Mouse (Mus musculus) megakaryocyte, adult 5-6 weeks (primary cell): ENCODE measurements around the gene Plek. TPM values are rescaled to one million over a fixed set of nuclear protein-coding genes. Genes with fewer than 3 reads are reported as not detected.
A peak's percentile ranks its signal among the peaks of the same experiment; 100 is the strongest.
"Not testable (repeated sequence)": the region's sequence is repeated elsewhere in the genome, so short reads cannot be mapped to it uniquely, and the experiment has no call there.

Experiments used
- ATAC-seq: 2 replicates; pipeline ENCODE4 v1.8.0; 2016; ENCODE audit warnings: mild to moderate bottlenecking, inconsistent platforms; ENCODE audit not compliant: poor library complexity, severe bottlenecking
- total RNA-seq, 2 experiments: library from RNA; stranded (forward) in 1 of 2; stranded (reverse) in 1 of 2; fragments of 153-499, 151-499 nt in 1 of 2; fragments of 221-1000, 200-1000 nt in 1 of 2; gene quantifications; 2 replicates each; pipeline versions ENCODE4 v1.2.3 to v1.2.4; 2015 to 2017

Gene Plek
- total RNA-seq (2015) (117 and 124 TPM in 2 replicates), total RNA-seq (2017) (132 and 133 TPM in 2 replicates)

DNA sequence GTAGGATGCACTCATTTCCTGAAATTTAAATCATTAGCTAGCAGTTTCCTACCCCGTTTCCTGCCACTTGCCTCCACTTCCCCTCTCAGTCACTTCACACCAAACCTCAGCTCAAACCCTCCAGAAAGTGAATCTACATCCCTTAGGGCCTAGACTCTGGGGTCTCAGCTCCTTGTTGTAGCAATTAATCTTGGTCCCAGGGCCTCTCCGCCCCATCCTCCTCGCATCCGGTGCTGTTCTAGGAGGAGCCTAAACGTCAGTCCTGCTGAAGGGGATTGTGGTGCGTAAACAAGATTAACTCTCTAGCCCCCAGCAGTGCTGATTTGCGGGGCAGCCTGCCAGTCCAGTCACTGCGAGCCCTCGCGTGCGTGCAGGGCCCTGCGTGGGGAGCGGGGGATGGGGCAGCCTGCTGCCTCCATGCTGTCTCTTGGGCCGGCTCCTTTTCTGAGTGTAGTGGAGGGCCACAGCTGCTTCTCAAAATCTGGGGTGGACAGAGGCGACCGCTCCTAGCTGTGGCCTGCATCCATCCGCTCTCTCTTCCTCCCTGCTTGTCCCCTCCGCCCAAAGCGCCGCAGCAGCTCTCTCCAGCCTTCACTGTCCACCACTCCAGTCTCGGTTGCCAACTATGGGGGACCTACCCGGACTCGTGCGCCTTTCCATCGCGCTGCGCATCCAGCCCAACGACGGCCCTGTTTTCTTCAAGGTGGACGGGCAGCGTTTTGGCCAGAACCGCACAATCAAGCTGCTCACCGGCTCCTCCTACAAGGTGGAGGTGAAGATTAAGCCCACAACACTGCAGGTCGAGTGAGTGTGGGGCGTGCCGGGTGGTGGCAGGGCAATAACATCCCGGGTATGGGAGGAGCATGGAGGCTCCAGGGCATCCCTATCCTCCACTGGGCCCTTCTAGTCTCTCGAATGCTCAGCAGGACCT lies at the start of gene Plek, which contains the start of gene Cnrip1:
Plek (minus strand) TSS at position 837 of the 931 bp plus-strand sequence.
Cnrip1 (plus strand) TSS at position 42 of the 931 bp plus-strand sequence.
- ATAC-seq, result peak; percentile 63

DNA sequence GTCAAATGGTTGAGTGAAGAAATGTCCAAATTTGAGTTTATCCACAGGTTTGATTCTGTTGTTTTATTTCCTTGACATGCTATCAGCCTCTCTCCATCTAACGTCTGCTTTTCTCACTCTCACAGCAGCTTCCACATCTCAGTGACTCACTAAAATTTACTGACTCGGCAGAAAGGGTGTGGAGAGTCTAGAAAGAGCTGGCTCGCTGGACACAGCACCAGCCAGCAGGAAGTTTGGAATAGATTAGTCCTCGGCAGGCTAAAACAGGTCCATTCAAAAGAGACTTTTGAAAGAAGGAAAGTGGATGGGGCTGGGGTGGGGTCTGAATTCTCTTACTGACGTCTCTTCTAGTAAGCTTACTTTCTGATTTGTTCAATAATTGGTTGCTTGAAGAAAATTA lies 33.9 kb upstream of the Plek start:
- no peak for ATAC-seq

GRCm38 (mm10) chr11:17083866-17084265 lies 31.7 kb upstream of the Plek start:
- no peak for ATAC-seq

DNA sequence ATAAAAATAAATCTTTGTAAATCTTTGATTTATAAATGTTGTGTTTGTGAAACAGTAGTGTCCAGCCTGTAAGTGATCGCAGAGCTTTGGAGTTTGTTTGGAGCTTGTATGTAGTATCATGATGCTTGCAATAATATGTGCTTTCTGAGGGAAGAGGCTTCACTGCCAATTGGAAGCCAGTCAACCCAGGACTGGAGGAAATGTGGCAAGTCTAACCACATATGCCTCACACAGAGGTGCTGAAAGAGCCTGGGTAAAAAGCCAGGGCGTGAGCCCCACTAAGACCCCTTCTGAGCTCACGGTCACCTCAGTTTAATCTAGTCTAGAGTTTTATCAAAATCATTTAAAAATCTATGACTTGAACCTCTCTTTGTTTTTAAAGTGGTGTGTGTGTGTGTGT lies 31.3 kb upstream of the Plek start:
- ATAC-seq, result no peak

DNA sequence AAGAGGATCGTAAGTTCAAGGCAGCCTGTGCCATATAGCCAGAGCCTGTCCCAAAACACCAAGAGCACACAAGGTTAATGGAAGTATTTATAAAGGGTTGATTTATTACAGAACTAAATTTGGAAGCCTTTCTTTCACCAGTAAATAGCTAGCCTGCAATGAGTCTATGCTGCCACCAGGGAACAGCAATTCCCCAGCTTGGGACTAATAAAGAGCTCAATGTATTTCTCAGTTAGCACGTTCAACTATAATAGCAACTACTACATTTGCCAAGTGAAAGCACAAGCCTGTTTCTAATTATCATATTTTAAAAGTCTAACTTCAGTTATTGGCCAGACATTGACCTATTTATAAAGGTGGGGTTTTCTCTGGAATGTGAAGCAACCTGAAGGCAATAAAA lies 30.8 kb upstream of the Plek start:
- peak; percentile 52 for ATAC-seq

GRCm38 (mm10) chr11:17082086-17082485 lies 29.9 kb upstream of the Plek start:
- ATAC-seq, result no peak

DNA sequence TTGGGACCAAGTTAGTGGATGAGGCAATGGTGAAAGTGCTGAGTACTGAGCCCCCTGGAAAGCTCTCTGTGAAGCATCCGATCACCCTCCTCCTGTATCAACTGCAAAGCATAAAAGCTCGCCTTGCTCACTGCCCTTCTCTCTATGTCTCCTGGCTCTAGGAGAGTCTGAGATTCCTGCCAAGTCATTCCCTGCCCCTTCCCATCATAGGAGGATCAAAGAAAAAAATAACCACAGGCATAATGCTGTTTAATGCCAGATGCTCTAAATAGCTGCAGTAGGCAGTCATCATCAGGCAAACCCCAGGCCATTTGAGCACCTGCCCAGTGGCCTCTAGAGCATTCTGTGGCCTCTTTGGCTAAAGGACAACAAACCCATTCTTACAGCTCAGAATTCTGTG lies 23.5 kb upstream of the Plek start:
- ATAC-seq, result no peak

DNA sequence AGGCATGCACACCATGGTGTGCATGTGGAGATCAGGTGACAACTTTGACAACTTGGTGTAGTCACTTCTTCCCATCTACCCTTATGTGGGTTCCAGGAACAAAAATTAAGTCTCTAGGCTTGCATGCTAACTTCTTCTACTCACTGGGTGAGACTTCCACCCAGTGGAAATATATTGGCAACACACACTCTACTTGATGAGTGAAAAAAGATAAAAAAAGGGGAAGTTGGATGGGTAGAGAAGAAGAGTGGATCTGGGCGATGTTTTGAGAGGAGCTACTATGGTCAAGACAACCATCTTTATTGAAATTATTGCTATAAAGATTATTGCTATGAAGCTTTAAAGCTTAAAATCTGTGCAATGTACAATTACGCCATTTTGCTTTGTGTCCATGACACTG lies 17.2 kb upstream of the Plek start:
- 0 out of 2 replicates have a peak, but pooled peaks have one; percentile 18 for ATAC-seq

DNA sequence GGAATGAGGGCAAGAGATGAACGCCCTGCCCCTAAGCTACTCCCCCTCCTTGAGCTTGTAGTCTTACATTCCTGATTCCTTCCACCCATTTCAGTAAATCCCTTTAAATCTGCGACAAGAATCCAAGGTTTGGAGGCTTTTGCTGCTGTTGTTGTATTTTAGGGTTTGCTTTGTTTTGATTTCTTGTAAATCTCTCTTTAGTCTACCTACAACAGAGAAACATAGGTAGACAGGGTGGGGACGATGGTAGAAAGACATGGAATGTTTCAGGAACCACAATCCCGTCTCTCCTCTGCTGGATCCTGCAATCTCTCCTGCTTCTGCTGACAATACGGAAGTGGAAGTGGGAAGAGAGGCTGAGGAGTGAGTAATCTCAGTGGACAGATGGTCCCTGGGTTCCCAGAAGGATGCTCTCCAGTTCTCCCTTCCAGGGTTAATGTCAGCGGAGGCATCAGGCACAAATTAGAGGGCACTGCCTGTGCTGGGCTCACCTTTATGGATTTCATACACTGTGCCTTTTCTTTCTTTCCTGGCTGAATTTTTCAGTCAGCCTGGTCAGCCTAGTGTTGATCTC lies 382 bp upstream of the Plek start:
- ATAC-seq, result no peak

DNA sequence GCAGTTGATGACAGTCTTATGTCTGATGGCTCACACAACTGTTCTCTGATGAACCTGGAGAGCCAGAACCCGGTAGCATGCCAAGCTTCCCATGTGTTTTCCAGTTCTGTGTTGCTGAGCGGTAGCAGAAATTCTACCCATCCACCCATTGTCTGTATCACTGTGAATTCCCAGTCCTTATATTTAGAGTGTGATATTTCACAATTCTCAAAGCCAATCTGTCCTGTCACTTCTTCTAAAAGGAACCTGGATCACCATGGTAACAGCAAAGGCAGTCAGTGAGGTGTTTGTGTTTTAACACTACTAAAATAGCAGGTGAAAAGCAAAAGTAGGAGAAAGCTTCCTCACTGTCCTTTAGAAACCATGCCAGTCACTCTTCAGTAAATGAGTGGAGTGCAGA lies 6.4 kb downstream of the Plek start:
- no peak for ATAC-seq

- ATAC-seq, result 0 out of 2 replicates have a peak, but pooled peaks have one; percentile 28
Measured at GRCm38 (mm10) chr11:17023984-17024383, 28.2 kb downstream of the Plek start.

- ATAC-seq, result no peak
Measured at GRCm38 (mm10) chr11:17023206-17023605, 29.0 kb downstream of the Plek start.

DNA sequence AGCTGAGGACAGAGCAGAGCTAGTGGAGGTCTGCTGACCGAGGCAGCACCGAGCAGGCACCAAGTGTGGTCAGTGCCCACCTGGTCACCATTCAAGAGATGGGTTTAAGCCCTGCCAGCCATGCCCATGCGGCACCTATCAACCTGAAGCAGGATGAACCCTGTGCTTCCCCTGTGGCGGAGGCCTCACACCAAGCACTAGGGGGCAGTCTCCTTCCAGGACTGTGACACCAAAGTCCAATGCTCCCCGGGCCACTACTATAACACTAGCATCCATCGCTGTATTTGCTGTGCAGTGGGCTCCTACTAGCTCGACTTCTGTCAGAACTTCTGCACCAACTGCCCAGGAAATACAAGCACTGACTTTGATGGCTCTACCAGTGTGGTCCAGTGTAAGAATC lies 32.9 kb downstream of the Plek start:
- ATAC-seq, result peak; percentile 71

GRCm38 (mm10) chr11:17012948-17013347 lies 39.2 kb downstream of the Plek start:
- peak; percentile 51 for ATAC-seq

DNA sequence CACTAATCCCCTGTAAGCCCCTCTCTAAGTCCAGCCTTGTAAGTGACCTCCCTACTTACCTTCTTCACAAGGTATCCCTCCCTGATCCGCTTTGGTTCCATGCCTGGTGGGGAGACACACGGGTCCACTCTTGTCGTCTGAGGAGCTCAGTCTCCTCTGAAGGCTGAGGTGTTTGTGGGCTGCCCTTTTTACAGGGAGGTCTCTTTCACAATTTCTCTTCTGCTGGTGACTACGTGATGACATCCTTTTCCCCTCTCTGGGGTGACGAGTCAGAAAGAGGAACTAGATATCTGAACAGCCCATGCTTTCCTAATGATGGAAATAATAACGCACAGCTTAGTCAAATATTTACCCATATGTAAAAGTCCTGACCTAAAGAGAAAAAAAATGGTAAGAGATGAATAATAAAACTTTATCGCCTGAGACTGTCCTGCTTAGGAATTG lies 43.7 kb downstream of the Plek start:
- peak; percentile 80 for ATAC-seq

DNA sequence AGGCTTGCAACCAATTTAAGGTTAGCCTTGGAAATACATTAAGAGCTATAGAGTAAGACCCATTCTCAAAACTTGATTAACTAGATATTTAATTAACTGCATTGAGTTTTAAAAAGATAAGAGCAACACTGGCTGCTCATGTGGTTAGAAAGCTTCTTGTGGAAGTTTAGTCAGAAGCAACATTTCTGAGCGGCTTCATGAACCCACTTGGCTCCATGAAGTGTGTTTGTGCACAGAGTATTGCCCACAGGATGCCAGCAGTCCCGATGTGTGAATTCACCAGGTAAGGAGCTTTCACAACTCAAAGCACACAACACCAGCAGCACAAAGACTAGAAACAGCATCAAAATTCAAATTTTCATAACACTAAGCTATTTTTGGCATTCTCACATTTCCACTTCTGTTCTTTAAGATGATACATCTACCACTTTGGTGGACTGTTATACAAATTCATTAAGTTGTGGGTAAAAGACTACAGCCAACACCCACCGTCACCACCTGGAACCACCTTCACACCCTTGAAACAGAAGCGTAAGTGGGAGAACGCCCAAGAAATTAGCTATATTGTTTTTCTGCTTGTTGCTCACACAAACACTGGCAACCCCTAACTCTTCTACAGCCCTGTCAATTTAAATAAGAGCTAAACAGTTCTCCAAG lies 44.5 kb downstream of the Plek start:
- ATAC-seq, result no peak

GRCm38 (mm10) chr11:17006526-17006925 lies 45.7 kb downstream of the Plek start:
- ATAC-seq, result not testable (repeated sequence)

DNA sequence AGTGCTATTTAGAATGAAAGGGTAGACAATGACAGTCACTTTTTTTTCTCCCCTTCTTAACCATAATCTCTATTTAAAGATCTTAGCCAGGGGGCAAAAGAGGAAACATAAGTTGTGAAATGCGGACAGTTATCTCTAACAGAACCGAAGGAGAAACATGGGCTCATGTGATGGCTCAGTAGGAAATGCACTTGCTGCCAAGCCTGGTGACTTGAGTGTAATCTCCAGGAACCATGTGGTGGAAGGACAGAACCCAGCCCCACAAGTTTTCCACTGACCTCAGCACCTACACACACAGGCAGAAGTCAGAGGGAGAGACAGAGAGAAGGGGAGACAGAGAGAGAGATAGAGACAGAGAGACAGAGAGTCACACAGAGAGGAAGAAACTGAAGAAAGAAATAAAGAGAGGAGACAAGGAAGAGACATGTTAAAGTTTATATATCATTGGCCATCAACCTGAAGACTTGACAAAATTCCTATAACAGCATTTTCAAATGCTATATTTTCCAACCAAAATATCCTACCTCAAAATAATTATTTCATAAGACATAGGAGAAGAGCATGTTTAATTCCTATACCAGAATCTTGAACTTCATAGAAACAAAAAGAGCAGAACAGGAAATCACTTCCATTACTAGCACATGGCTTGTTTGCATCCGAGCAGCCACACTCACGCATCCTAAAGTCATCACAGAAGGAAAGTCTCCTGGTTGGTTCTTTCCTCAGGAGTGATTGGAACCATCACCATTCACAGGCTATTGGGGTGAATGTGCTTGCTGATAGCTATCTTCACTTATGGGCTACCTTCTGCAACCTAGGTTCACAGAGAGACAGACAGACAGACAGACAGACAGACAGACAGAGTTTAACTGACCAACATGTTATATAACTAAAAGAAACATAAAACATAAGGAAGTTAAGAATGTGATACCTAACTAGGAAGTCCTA lies 47.0 kb downstream of the Plek start:
- ATAC-seq, result peak; percentile 45

DNA sequence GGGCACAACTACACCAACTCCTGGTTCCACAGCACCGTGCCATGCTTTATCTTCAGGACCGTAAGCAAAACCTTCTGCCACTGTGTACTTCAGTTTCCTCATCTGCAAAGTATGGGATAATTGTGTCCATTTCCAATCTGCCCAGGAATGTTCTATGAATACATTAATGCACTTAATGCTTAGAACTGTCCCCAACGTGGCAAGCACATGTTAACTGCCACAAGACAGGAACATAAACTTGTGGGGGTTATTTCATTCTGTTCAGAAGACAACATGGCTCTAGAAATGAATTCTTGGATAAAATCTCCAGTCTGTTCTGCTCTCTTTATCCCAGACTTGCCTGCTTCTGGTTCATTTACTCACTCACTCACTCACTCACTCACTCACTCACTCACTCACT lies 48.4 kb downstream of the Plek start:
- ATAC-seq, result no peak

- ATAC-seq, result peak; percentile 44
Measured at GRCm38 (mm10) chr11:17002739-17003373, 49.3 kb downstream of the Plek start.
